Mouse (Mus musculus) embryonic facial prominence, embryonic 14.5 days (tissue): ENCODE measurements at regions not wholly inside any gene's neighbourhood (a gene's known extent, or its start where the extent isn't known, plus 50 kb on each side); places are given as distances from the start of the nearest gene placed in this dataset.
A peak's percentile ranks its signal among the peaks of the same experiment; 100 is the strongest.

ENCODE experiments used
- ATAC-seq: fragments of 200-750 bp; cut with Nextera tagmentation; 2 replicates; pipeline ENCODE4 v1.8.0; 2017; ENCODE audit warnings: low read depth, moderate number of reproducible peaks, moderate TSS enrichment
- DNase-seq: peaks from one replicate; pipeline ENCODE4 v3.0.0-alpha.2; 2015; ENCODE audit warnings: low spot score
- H3K27ac ChIP-seq: fragments of 300-500 bp; sonication (generic); replicated peaks from 2 replicates; pipeline ENCODE4 v1.5.1; 2014; ENCODE audit warnings: low read depth, mild to moderate bottlenecking, low read length, moderate library complexity
- H3K27me3 ChIP-seq: fragments of 300-500 bp; sonication (generic); replicated peaks from 2 replicates; pipeline ENCODE4 v1.6.1; 2014; ENCODE audit warnings: low read length; ENCODE audit not compliant: control insufficient read depth, insufficient read depth
- H3K36me3 ChIP-seq: fragments of 300-500 bp; sonication (generic); 2 replicates; pipeline ENCODE4 v1.6.1; 2014; ENCODE audit warnings: low read length, mixed read lengths; ENCODE audit not compliant: control insufficient read depth, insufficient read depth
- H3K4me1 ChIP-seq: fragments of 300-500 bp; sonication (generic); 2 replicates; pipeline ENCODE4 v1.6.1; 2014; ENCODE audit warnings: antibody characterized with exemption, low read length; ENCODE audit not compliant: control insufficient read depth, insufficient read depth
- H3K4me2 ChIP-seq: fragments of 300-500 bp; sonication (generic); 2 replicates; pipeline ENCODE4 v1.6.1; 2014; ENCODE audit warnings: low read depth, mild to moderate bottlenecking, low read length, moderate library complexity, mixed read lengths
- H3K4me3 ChIP-seq: fragments of 300-500 bp; sonication (generic); 2 replicates; pipeline ENCODE4 v1.5.1; 2014; ENCODE audit warnings: low read depth, mild to moderate bottlenecking, low read length
- H3K9ac ChIP-seq: fragments of 300-500 bp; sonication (generic); 2 replicates; pipeline ENCODE4 v1.6.1; 2014; ENCODE audit warnings: low read depth, mild to moderate bottlenecking, low read length, moderate library complexity, mixed read lengths
- H3K9me3 ChIP-seq: fragments of 300-500 bp; sonication (generic); 2 replicates; pipeline ENCODE4 v1.6.1; 2016; ENCODE audit warnings: low read length; ENCODE audit not compliant: control insufficient read depth
- WGBS: fragments of 180-500 bp; shearing (Covaris S2); extraction: QIAGEN DNeasy Blood & Tissue Kit; methylation state at CpG from one replicate; pipeline ENCODE4 v1.1.7; 2014; 5-methylcytosine and 5-hydroxymethylcytosine counted together

DNA sequence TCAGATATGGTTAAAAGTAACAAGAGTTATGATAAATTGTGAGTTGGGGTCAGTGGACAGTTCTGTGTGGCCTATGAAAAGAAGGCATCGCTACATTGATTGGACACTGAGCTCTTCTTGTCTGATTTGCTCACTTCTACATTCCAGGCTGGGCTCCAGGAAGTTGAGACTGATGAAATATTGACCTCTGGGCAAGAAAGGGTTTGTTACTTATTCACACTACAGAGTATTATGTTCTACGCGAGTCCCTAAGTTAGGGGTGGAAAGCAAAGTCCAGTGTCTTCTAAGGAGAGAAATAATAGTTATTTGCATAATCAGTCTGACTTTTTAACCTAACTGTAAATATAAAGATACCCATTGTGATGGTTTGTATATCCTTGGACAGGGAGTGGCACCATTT, 397.0 kb upstream of the Ubash3b start:
- no peaks in the 10 kb centered on the region for H3K36me3 ChIP-seq
- no peak overlapping the region for H3K9ac ChIP-seq
- no peak overlapping the region for H3K27ac ChIP-seq
- H3K4me3 ChIP-seq, result no peak overlapping the region
- no peak overlapping the region for H3K4me2 ChIP-seq
- H3K4me1 ChIP-seq, result no peaks in the 10 kb centered on the region
- ATAC-seq (no peak), DNase-seq (no peak)
- WGBS, result 95% methylated on average over 3 of the region's 3 CpGs
- no peaks in the 10 kb centered on the region for H3K9me3 ChIP-seq
- no peaks in the 10 kb centered on the region for H3K27me3 ChIP-seq

GRCm38 (mm10) chr9:41556888-41557287, 395.4 kb upstream of the Ubash3b start:
- H3K4me2 ChIP-seq, result no peak overlapping the region
- no peak overlapping the region for H3K27ac ChIP-seq
- no peaks in the 10 kb centered on the region for H3K27me3 ChIP-seq
- no peaks in the 10 kb centered on the region for H3K36me3 ChIP-seq
- ATAC-seq, result no peak
- WGBS, result 87% methylated on average over 4 of the region's 4 CpGs
- H3K9ac ChIP-seq, result no peak overlapping the region
- H3K4me1 ChIP-seq, result no peaks in the 10 kb centered on the region
- DNase-seq, result no peak
- H3K9me3 ChIP-seq, result no peaks in the 10 kb centered on the region
- H3K4me3 ChIP-seq, result no peak overlapping the region

- H3K4me3 ChIP-seq, result no peak overlapping the region
- H3K9ac ChIP-seq, result no peak overlapping the region
- 74% methylated on average over 1 of the region's 1 CpGs for WGBS
- H3K27ac ChIP-seq, result no peak overlapping the region
- DNase-seq, result peak; percentile 20
- H3K9me3 ChIP-seq, result no peaks in the 10 kb centered on the region
- peaks cover 12% of the 10 kb centered on the region; the same call in 1 of the 2 replicates for H3K4me1 ChIP-seq
- H3K4me2 ChIP-seq, result no peak overlapping the region
- H3K36me3 ChIP-seq, result no peaks in the 10 kb centered on the region
- no peak for ATAC-seq
- no peaks in the 10 kb centered on the region for H3K27me3 ChIP-seq
These were observed 384.3 kb upstream of the Ubash3b start for GRCm38 (mm10) chr9:41545776-41546175.

DNA sequence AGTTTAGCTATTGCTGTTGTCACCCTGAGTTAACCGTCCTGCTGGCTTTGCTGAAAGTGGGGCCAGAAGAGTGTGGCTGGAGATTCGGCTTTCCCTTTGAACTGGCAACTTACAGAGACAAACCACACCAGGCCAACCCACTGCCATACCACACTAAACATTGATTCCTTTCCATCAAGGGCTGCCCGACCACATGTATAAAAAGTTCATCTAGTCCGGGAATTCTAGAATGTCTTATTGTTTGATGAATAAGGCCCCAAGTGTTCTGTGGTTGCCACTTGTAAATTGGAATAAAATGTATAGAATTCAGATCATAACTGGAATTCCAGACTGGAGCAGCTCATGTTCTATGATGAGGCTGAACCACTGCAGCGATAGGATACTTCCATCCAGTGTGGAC, 381.0 kb upstream of the Ubash3b start:
- ATAC-seq (peak; percentile 50; the same call in 1 of the 2 replicates), DNase-seq (peak; percentile 71)
- Histone ChIP-seq H3K9me3 (no peaks in the 10 kb centered on the region), H3K9ac (no peak overlapping the region), H3K36me3 (no peaks in the 10 kb centered on the region), H3K4me2 (no peak overlapping the region), H3K27me3 (no peaks in the 10 kb centered on the region), H3K4me1 (peaks cover 12% of the 10 kb centered on the region; the same call in 1 of the 2 replicates), H3K27ac (no peak overlapping the region), H3K4me3 (no peak overlapping the region)
- 54% methylated on average over 5 of the region's 5 CpGs for WGBS

DNA sequence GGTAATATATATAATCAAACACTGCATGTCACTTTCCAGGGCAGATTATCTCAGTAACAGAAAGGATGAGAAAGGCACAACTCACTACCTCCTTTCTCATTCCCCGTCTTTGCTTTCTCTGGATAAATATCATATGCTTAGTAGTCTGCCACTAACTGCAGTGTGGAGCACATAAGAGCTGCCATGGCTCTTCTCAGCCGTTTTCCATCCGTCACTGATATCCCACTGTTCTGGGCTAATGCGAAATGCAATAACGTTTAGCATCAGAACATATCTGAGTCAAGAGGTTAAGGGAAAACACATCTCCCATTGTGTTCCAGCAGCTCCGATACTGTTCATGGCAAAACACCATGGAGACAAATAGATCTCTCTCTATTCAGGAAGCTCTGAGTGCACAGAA, 379.8 kb upstream of the Ubash3b start:
- Histone ChIP-seq H3K27me3 (no peaks in the 10 kb centered on the region), H3K9ac (no peak overlapping the region), H3K4me1 (peaks cover 12% of the 10 kb centered on the region; the same call in 1 of the 2 replicates), H3K27ac (0 out of 2 replicates have a peak overlapping the region, but pooled peaks have one; percentile 15), H3K9me3 (no peaks in the 10 kb centered on the region), H3K4me3 (no peak overlapping the region), H3K4me2 (no peak overlapping the region), H3K36me3 (no peaks in the 10 kb centered on the region)
- WGBS, result 68% methylated on average over 6 of the region's 6 CpGs
- no peak for ATAC-seq
- DNase-seq, result no peak

DNA sequence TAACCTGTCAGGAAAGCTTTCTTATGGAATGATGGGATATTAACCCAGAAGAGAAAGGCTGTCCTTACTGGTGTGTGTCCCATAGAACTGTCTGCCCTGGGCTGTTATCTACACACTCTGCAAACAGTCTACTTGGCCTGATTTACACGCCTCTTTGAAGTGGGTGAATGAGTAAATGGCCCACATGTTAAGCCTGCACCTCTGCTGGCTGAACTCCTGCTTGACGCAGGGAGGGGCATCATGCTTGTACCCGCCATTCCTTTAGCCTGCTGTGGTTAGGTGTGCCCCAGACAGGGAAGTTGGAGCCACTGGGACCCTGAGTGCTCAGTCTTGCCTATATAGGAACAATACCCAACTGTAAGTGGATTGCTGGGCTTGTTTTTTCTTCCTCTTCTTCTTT, 371.3 kb upstream of the Ubash3b start:
- no peak for ATAC-seq
- Histone ChIP-seq H3K4me1 (peaks cover 12% of the 10 kb centered on the region), H3K27me3 (no peaks in the 10 kb centered on the region), H3K27ac (no peak overlapping the region; the same call in 1 of the 2 replicates), H3K9me3 (no peaks in the 10 kb centered on the region), H3K36me3 (0 out of 2 replicates have a peak, but pooled peaks cover 10% of the 10 kb centered on the region), H3K4me2 (no peak overlapping the region), H3K9ac (no peak overlapping the region), H3K4me3 (no peak overlapping the region)
- WGBS, result 65% methylated on average over 3 of the region's 3 CpGs
- DNase-seq, result no peak

GRCm38 (mm10) chr9:41532290-41532689, 370.8 kb upstream of the Ubash3b start:
- no peak overlapping the region for H3K9ac ChIP-seq
- DNase-seq, result no peak
- no peaks in the 10 kb centered on the region for H3K9me3 ChIP-seq
- H3K4me1 ChIP-seq, result peaks cover 12% of the 10 kb centered on the region
- H3K36me3 ChIP-seq, result 0 out of 2 replicates have a peak, but pooled peaks cover 10% of the 10 kb centered on the region
- H3K4me3 ChIP-seq, result no peak overlapping the region
- no peak overlapping the region for H3K4me2 ChIP-seq
- WGBS, result 69% methylated on average over 7 of the region's 7 CpGs
- no peaks in the 10 kb centered on the region for H3K27me3 ChIP-seq
- ATAC-seq, result no peak
- H3K27ac ChIP-seq, result no peak overlapping the region

DNA sequence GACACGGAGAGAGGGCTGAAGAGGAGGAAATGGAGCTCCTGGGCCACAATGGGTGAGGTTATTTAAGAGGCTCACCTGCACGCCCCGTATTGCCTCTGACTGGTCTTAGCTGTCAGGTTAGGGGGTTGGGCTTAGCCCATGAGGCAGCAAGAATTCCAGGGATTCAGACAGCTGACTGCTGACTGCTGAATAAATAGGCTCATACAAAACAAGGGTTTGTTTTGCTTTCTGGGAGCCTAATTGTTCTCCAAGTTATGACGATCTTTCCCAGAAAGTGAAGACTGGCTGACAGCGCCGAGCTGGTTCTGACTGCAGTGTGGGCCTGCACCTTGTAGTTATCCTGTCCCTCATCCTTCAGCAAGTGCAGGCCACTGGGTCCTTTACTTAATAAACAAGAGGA, 370.1 kb upstream of the Ubash3b start:
- H3K4me2 ChIP-seq, result no peak overlapping the region
- no peaks in the 10 kb centered on the region for H3K9me3 ChIP-seq
- ATAC-seq (no peak), DNase-seq (no peak)
- WGBS, result 54% methylated on average over 6 of the region's 6 CpGs
- no peak overlapping the region for H3K4me3 ChIP-seq
- peaks cover 15% of the 10 kb centered on the region for H3K4me1 ChIP-seq
- H3K27me3 ChIP-seq, result no peaks in the 10 kb centered on the region
- no peak overlapping the region for H3K9ac ChIP-seq
- H3K27ac ChIP-seq, result no peak overlapping the region
- H3K36me3 ChIP-seq, result 0 out of 2 replicates have a peak, but pooled peaks cover 10% of the 10 kb centered on the region

GRCm38 (mm10) chr9:41526126-41526525, 364.6 kb upstream of the Ubash3b start:
- Histone ChIP-seq H3K9ac (peak overlapping the region; percentile 45; the same call in 1 of the 2 replicates), H3K4me2 (no peak overlapping the region), H3K9me3 (no peaks in the 10 kb centered on the region), H3K4me1 (peaks cover 30% of the 10 kb centered on the region), H3K4me3 (no peak overlapping the region), H3K36me3 (peaks cover 17% of the 10 kb centered on the region), H3K27me3 (no peaks in the 10 kb centered on the region), H3K27ac (peak overlapping the region; percentile 88)
- DNase-seq, result peak; percentile 32
- WGBS, result 55% methylated on average over 8 of the region's 8 CpGs
- no peak for ATAC-seq
